Mouse (Mus musculus): Measurements from ENCODE around the gene Ccin. TPM values are rescaled to one million over a fixed set of nuclear protein-coding genes. Genes with fewer than 3 reads are reported as not detected.

The Ccin gene
- polyA plus RNA-seq (2016; fragmentation: Nextera tagmentation; extraction: Ambion mirVana) = not detected in 2 replicates

DNA sequence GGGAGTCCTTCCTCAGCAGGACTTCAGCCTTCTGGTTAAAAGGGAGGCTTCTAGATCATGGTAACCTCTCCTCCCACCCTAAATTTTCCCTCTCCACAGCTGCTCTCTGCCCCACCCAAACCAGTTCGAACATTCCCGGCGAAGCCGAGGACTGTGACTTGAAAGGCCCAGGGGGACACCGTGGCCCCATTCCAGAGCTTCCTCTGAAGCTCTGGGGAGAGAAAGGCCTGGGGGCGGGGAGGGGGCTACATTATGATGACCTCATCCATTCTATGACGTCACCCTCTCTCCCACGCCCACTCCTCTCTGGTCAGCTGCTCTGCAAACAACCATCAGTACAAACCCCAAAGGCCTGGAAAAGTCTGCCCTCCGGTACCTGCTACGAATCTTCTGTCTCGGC, at the start of gene Ccin:
Ccin (plus strand) TSS at position 303 of the 400 bp plus-strand sequence.
- ATAC-seq (ENCODE audit: insufficient number of reproducible peaks, insufficient read depth, low FRiP score, low TSS enrichment, low read depth) = no peak
- Histone ChIP-seq H3K27me3 (no peaks in the 10 kb centered on the region), H3K36me3 (no peaks in the 10 kb centered on the region), H3K9ac (replicated peaks) (peak within 1 kb of the TSS; percentile 48), H3K4me2 (peak within 1 kb of the TSS; percentile 59), H3K4me3 (replicated peaks) (peak within 1 kb of the TSS; percentile 31), H3K4me1 (replicated peaks) (peaks cover 24% of the 10 kb centered on the region), H3K27ac (no peak within 1 kb of the TSS), H3K9me3 (no peaks in the 10 kb centered on the region)
- WGBS = 85% methylated on average over 11 of the region's 11 CpGs

- no peak for ATAC-seq (ENCODE audit: insufficient number of reproducible peaks, insufficient read depth, low FRiP score, low TSS enrichment, low read depth)
- Histone ChIP-seq H3K4me2 (no peak overlapping the region), H3K27ac (no peak overlapping the region), H3K4me1 (replicated peaks) (no peaks in the 10 kb centered on the region), H3K27me3 (no peaks in the 10 kb centered on the region), H3K9ac (replicated peaks) (no peak overlapping the region), H3K36me3 (peaks cover 87% of the 10 kb centered on the region), H3K9me3 (no peaks in the 10 kb centered on the region), H3K4me3 (replicated peaks) (no peak overlapping the region)
- WGBS = 85% methylated on average over 4 of the region's 4 CpGs
Observed at GRCm38 (mm10) chr4:43936186-43936585, 47.1 kb upstream of the Ccin start.

DNA sequence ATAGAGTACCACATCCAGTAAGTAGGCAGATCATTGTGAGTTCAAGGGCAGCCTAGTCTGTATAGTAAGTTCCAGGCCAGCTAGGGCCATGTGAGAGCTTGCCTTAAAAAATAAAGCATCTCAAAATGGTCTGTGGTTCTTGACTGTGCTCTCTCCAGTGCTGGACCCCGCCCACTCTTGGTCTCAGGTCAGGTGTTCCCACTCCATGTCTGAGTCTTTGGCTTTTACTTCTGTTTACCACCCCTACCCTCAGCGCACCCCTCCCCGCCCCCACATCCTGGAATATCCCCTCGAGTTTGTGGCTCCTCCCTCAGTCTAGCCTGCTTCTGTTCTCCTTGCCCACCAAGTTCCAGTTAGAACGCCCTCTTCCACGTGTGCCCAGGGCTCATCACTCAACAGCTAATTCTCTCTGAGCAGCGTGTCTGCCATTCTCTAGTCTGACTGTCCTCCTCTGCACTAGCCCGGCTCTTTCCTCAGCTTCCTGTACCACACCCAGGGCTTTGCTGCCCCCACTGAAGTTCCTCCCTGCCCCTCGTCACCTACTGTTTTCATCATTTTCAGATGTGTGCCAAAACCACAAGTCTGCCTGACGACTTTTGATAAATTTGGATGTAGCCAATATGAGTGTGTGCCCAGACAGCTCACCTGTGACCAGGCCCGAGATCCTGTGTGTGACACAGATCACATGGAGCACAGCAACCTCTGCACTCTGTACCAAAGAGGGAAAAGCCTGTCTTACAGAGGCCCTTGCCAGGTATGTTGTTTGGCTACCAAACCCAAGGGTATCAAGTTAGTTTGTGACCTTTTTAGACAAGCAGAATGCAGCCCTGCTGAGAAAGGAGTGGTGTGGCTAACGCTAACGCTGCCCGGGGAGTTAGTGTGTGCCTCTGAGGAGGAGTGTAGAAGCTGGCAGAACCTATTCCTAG, 46.3 kb upstream of the Ccin start:
- Histone ChIP-seq H3K4me1 (replicated peaks) (no peaks in the 10 kb centered on the region), H3K27ac (no peak overlapping the region), H3K27me3 (no peaks in the 10 kb centered on the region), H3K9me3 (no peaks in the 10 kb centered on the region), H3K4me2 (no peak overlapping the region), H3K4me3 (replicated peaks) (no peak overlapping the region), H3K36me3 (peaks cover 87% of the 10 kb centered on the region), H3K9ac (replicated peaks) (no peak overlapping the region)
- WGBS = 81% methylated on average over 14 of the region's 14 CpGs
- ATAC-seq (ENCODE audit: insufficient number of reproducible peaks, insufficient read depth, low FRiP score, low TSS enrichment, low read depth) = no peak

DNA sequence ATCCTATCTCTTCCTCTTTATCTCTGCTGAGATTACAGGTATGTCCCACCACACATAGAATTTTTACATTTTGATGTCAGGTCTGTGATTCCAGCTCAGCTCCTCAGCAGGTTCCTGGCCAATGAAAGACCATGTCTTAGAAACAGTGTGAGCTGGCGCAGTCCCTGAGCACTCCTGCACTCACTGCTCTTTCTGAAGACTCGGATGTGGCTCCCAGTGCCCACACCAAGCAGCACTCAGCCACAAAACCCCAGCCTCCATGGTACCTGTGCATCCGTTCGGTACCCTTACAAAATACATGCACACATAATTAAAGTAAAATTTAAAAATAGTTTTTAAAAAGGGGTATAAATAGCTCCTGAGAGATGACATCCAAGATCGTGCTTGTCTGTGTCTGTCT, 42.0 kb upstream of the Ccin start:
- WGBS = 92% methylated on average over 5 of the region's 5 CpGs

GRCm38 (mm10) chr4:43942421-43942820, 40.9 kb upstream of the Ccin start:
- ATAC-seq (ENCODE audit: insufficient number of reproducible peaks, insufficient read depth, low FRiP score, low TSS enrichment, low read depth) = no peak
- H3K27ac ChIP-seq = no peak overlapping the region
- H3K9me3 ChIP-seq = no peaks in the 10 kb centered on the region
- peaks cover 80% of the 10 kb centered on the region for H3K36me3 ChIP-seq
- H3K9ac ChIP-seq (replicated peaks) = no peak overlapping the region
- no peaks in the 10 kb centered on the region for H3K27me3 ChIP-seq
- no peak overlapping the region for H3K4me3 ChIP-seq (replicated peaks)
- no peaks in the 10 kb centered on the region for H3K4me1 ChIP-seq (replicated peaks)
- WGBS = 82% methylated on average over 8 of the region's 8 CpGs
- no peak overlapping the region for H3K4me2 ChIP-seq

More for the DNA sequence above, 42.0 kb upstream of the Ccin start:
- H3K9me3 ChIP-seq = no peaks in the 10 kb centered on the region
- no peak overlapping the region for H3K9ac ChIP-seq (replicated peaks)
- no peak overlapping the region for H3K27ac ChIP-seq
- no peak for ATAC-seq (ENCODE audit: insufficient number of reproducible peaks, insufficient read depth, low FRiP score, low TSS enrichment, low read depth)
- H3K4me2 ChIP-seq = no peak overlapping the region
- H3K4me1 ChIP-seq (replicated peaks) = no peaks in the 10 kb centered on the region
- no peaks in the 10 kb centered on the region for H3K27me3 ChIP-seq
- peaks cover 84% of the 10 kb centered on the region for H3K36me3 ChIP-seq
- no peak overlapping the region for H3K4me3 ChIP-seq (replicated peaks)

- 91% methylated on average over 2 of the region's 2 CpGs for WGBS
- H3K4me3 ChIP-seq (replicated peaks) = no peak overlapping the region
- H3K4me1 ChIP-seq (replicated peaks) = no peaks in the 10 kb centered on the region
- no peak overlapping the region for H3K4me2 ChIP-seq
- no peak overlapping the region for H3K27ac ChIP-seq
- no peak for ATAC-seq (ENCODE audit: insufficient number of reproducible peaks, insufficient read depth, low FRiP score, low TSS enrichment, low read depth)
- no peaks in the 10 kb centered on the region for H3K27me3 ChIP-seq
- H3K36me3 ChIP-seq = peaks cover 34% of the 10 kb centered on the region
- no peak overlapping the region for H3K9ac ChIP-seq (replicated peaks)
- no peaks in the 10 kb centered on the region for H3K9me3 ChIP-seq
Observed at GRCm38 (mm10) chr4:43947571-43947970, 35.7 kb upstream of the Ccin start.

- Histone ChIP-seq H3K4me3 (replicated peaks) (peak within 1 kb of the TSS; percentile 70), H3K9me3 (no peaks in the 10 kb centered on the region), H3K27me3 (no peaks in the 10 kb centered on the region), H3K27ac (peak within 1 kb of the TSS; percentile 95), H3K4me2 (peak within 1 kb of the TSS; percentile 76), H3K36me3 (no peaks in the 10 kb centered on the region), H3K4me1 (replicated peaks) (peaks cover 26% of the 10 kb centered on the region), H3K9ac (replicated peaks) (peak within 1 kb of the TSS; percentile 70)
- ATAC-seq (ENCODE audit: insufficient number of reproducible peaks, insufficient read depth, low FRiP score, low TSS enrichment, low read depth) = peak; percentile 92
- under 1% methylated on average over 45 of the region's 45 CpGs for WGBS
Observed at GRCm38 (mm10) chr4:43957292-43957845, 25.9 kb upstream of the Ccin start, which contains the start of gene Glipr2. Gene Glipr2, plus strand, starts transcription at chr4:43957401.

DNA sequence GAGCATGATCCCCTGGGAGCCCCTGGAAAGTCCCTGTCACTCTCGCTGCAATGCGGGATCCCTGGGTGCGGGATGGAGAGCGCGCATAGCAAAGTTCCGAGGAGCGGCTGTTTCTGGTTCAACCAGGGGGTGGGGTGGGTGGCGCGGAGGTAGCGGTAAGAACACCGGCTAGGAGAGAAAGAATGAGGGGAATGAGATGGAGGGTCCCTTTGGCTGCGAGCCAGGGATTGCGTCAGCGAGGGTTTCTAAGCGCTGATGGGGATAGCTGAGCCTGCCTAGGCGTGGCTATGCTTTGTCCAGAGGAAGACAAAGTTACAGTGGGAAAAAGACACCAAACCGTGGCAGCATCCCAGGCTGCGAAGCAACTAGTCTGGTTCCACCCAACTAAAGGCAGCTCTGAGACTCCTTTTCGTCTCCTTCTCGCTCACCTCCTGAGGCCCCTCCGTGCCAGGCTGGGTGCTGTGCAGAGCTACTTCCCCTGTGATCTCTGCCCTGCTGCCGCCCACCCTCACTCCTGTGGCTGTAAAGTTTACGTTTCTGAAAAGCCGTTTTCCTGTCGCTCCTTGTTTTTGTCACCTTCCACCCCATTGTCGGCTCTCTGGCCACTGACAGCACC, 25.3 kb upstream of the Ccin start:
- WGBS = under 1% methylated on average over 26 of the region's 26 CpGs
- Histone ChIP-seq H3K36me3 (no peaks in the 10 kb centered on the region), H3K9ac (replicated peaks) (peak overlapping the region; percentile 70), H3K4me3 (replicated peaks) (peak overlapping the region; percentile 70), H3K4me1 (replicated peaks) (peaks cover 26% of the 10 kb centered on the region), H3K9me3 (no peaks in the 10 kb centered on the region), H3K27me3 (no peaks in the 10 kb centered on the region), H3K27ac (peak overlapping the region; percentile 95), H3K4me2 (peak overlapping the region; percentile 76)
- ATAC-seq (ENCODE audit: insufficient number of reproducible peaks, insufficient read depth, low FRiP score, low TSS enrichment, low read depth) = peak; percentile 48

GRCm38 (mm10) chr4:43959523-43960179, 23.6 kb upstream of the Ccin start:
- Histone ChIP-seq H3K27ac (peak overlapping the region; percentile 9; the same call in 1 of the 2 replicates), H3K9ac (replicated peaks) (no peak overlapping the region), H3K4me3 (replicated peaks) (no peak overlapping the region), H3K36me3 (no peaks in the 10 kb centered on the region), H3K4me1 (replicated peaks) (peaks cover 32% of the 10 kb centered on the region), H3K4me2 (peak overlapping the region; percentile 76), H3K9me3 (no peaks in the 10 kb centered on the region), H3K27me3 (no peaks in the 10 kb centered on the region)
- ATAC-seq (ENCODE audit: insufficient number of reproducible peaks, insufficient read depth, low FRiP score, low TSS enrichment, low read depth) = no peak
- 66% methylated on average over 9 of the region's 9 CpGs for WGBS

DNA sequence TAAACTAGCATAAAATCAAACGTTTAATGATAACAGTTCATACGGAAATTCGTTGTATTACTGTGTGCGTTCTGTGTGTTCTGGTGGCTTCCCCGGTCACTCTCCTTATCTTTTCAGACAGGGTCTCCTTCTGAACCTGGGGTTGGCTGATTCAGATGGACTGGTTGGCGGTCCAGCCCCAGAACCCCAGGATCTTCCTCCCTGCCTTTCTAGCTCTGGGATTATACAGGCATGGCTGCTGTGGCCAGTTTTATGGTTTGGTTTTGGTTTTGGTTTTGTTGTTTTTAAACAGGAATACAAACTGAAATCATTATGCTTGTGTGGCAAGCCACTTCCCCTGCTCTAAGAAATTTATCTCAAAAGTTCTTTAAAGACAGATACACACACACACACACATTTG, 23.1 kb upstream of the Ccin start:
- WGBS = 85% methylated on average over 6 of the region's 6 CpGs

More for the DNA sequence above, 23.1 kb upstream of the Ccin start:
- no peak overlapping the region for H3K4me3 ChIP-seq (replicated peaks)
- no peaks in the 10 kb centered on the region for H3K9me3 ChIP-seq
- peaks cover 38% of the 10 kb centered on the region for H3K4me1 ChIP-seq (replicated peaks)
- no peak for ATAC-seq (ENCODE audit: insufficient number of reproducible peaks, insufficient read depth, low FRiP score, low TSS enrichment, low read depth)
- H3K27ac ChIP-seq = no peak overlapping the region
- no peak overlapping the region for H3K9ac ChIP-seq (replicated peaks)
- no peak overlapping the region for H3K4me2 ChIP-seq
- H3K27me3 ChIP-seq = no peaks in the 10 kb centered on the region
- H3K36me3 ChIP-seq = no peaks in the 10 kb centered on the region
